Mouse (Mus musculus) liver, embryonic 15.5 days (tissue): ENCODE results near the gene Apba1. TPM values are rescaled to one million over a fixed set of nuclear protein-coding genes. Genes with fewer than 3 reads are reported as not detected.

Source experiments
- ATAC-seq: fragments of 200-750 bp; cut with Nextera tagmentation; 2 replicates; pipeline ENCODE4 v1.8.0; 2017; ENCODE audit warnings: moderate number of reproducible peaks, mild to moderate bottlenecking, moderate library complexity; ENCODE audit not compliant: insufficient read depth
- H3K27ac ChIP-seq: fragments of 300-500 bp; sonication (generic); replicated peaks from 2 replicates; pipeline ENCODE4 v1.5.1; 2015; ENCODE audit warnings: mild to moderate bottlenecking, inconsistent platforms
- H3K27me3 ChIP-seq: fragments of 300-500 bp; sonication (generic); 2 replicates; pipeline ENCODE4 v1.6.1; 2015; ENCODE audit warnings: mild to moderate bottlenecking, inconsistent platforms
- H3K36me3 ChIP-seq: fragments of 300-500 bp; sonication (generic); replicated peaks from 2 replicates; pipeline ENCODE4 v1.6.1; 2015; ENCODE audit warnings: moderate library complexity, mild to moderate bottlenecking, inconsistent platforms
- H3K4me1 ChIP-seq: fragments of 300-500 bp; sonication (generic); replicated peaks from 2 replicates; pipeline ENCODE4 v1.6.1; 2015; ENCODE audit warnings: inconsistent platforms
- H3K4me2 ChIP-seq: fragments of 300-500 bp; sonication (generic); 2 replicates; pipeline ENCODE4 v1.6.1; 2015; ENCODE audit warnings: moderate library complexity, mild to moderate bottlenecking, inconsistent platforms
- H3K4me3 ChIP-seq: fragments of 300-500 bp; sonication (generic); replicated peaks from 2 replicates; pipeline ENCODE4 v1.5.1; 2015; ENCODE audit warnings: mild to moderate bottlenecking, inconsistent platforms
- H3K9ac ChIP-seq: fragments of 300-500 bp; sonication (generic); 2 replicates; pipeline ENCODE4 v1.6.1; 2015; ENCODE audit warnings: moderate library complexity, mild to moderate bottlenecking, inconsistent platforms
- H3K9me3 ChIP-seq: fragments of 300-500 bp; sonication (generic); replicated peaks from 2 replicates; pipeline ENCODE4 v1.6.1; 2016; ENCODE audit warnings: inconsistent platforms
- WGBS: fragments of 180-500 bp; shearing (Covaris S2); methylation state at CpG from one replicate; pipeline ENCODE4 v1.1.7; 2015; ENCODE audit warnings: mixed read lengths; ENCODE audit not compliant: insufficient replicate concordance; 5-methylcytosine and 5-hydroxymethylcytosine counted together
- polyA plus RNA-seq: library from polyadenylated mRNA; unstranded; fragments of >200 nt; fragmentation: Nextera tagmentation; extraction: Ambion mirVana; gene quantifications from 2 replicates; pipeline ENCODE4 v1.2.1, GENCODE M21; 2015

Apba1 gene
- 0.06 and 0.07 TPM in 2 replicates for polyA plus RNA-seq

DNA sequence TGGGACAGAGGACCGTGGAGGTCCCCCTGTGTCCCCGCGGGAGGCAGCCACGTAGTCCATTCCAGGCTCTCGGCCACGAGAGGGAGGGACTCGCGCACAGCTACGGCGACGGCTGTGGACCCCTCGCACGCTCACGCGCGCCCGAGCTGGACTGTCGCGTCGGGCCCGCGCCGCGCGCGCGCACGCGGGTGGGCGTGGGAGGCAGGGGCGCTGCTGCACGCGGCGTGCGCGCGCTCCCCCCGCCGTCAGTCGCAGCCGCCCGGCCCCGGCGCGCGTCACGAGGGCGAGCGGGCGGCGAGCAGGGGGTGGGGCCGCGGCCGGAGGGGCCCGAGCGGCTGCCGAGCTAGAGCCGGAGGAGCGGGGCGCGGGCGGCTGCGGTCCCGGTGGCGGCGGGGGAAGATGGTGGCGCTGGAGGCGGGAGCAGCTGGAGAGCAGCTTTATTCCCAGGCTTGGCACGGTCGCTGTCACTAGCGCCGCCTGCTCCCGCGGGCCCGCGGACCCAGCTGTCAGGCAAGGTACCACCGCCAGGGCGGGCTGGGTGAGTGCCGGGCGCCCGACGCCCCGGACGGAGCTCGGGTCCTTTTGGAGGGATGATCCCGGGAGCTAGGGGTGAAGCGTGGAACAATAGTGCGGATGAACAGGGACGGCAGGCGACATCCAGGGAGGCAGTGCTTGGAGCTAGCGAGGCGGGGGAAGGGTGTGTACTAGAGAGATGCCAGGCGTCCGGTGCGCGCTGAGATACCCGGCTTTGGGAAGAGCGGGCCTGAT, at the start of gene Apba1:
TSS of gene Apba1 (plus strand) at position 334 of the 768 bp plus-strand sequence.
- under 1% methylated on average over 83 of the region's 98 CpGs for WGBS
- no peaks in the 10 kb centered on the region for H3K36me3 ChIP-seq
- H3K9ac ChIP-seq = peak within 1 kb of the TSS; percentile 51
- H3K27ac ChIP-seq = no peak within 1 kb of the TSS
- peaks cover 9% of the 10 kb centered on the region for H3K4me1 ChIP-seq
- H3K9me3 ChIP-seq = no peaks in the 10 kb centered on the region
- ATAC-seq = peak; percentile 74
- peak within 1 kb of the TSS; percentile 85 for H3K4me2 ChIP-seq
- H3K27me3 ChIP-seq = peaks cover 54% of the 10 kb centered on the region
- peak within 1 kb of the TSS; percentile 62 for H3K4me3 ChIP-seq

DNA sequence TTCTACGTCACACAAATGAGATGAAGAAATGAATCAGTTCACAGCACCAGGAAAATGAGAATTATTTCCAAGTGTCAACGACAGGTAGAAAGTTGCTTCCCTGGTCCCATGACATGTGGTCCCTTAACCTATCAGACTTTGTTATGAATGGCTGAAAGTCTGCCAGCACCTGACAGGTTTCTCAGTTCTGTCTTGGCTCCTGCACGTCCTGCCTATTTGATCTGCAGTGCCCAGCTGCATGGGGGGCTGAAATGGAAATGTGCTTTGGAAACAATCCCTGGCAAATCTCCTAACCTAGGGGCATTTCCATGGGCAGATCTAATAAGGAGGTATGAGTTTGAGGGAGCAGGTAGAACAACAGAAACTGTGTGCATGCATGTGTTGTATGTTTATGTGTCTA, 12.2 kb upstream of the Apba1 start:
- WGBS = 49% methylated on average over 3 of the region's 3 CpGs
- no peaks in the 10 kb centered on the region for H3K9me3 ChIP-seq
- no peak overlapping the region for H3K27ac ChIP-seq
- no peak overlapping the region for H3K4me3 ChIP-seq
- H3K9ac ChIP-seq = no peak overlapping the region
- H3K4me2 ChIP-seq = no peak overlapping the region
- H3K36me3 ChIP-seq = no peaks in the 10 kb centered on the region
- ATAC-seq = no peak
- no peaks in the 10 kb centered on the region for H3K4me1 ChIP-seq
- H3K27me3 ChIP-seq = no peaks in the 10 kb centered on the region

DNA sequence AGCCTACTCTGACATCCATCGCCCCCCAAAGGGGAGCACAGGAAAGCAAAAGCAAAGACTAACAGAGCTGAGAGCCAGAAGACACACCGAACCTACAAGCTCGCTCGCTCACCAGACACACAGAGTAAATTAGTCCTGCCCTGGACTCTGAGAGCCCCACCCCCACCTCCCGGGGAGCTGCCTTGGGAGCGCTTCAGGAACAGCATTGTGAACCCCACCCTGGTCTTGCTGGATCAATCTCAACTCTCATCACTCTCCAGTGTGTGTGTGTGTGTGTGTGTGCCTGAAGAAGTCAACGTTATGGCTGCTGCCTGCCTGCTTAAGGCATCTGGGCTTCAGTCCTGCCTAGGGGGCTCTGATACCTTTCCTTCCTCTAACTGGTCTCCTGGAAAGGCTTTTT, 1.7 kb upstream of the Apba1 start:
- no peaks in the 10 kb centered on the region for H3K9me3 ChIP-seq
- no peak overlapping the region for H3K9ac ChIP-seq
- H3K4me3 ChIP-seq = no peak overlapping the region
- 12% methylated on average over 7 of the region's 7 CpGs for WGBS
- no peak for ATAC-seq
- no peak overlapping the region for H3K27ac ChIP-seq
- H3K4me2 ChIP-seq = no peak overlapping the region
- H3K27me3 ChIP-seq = peaks cover 48% of the 10 kb centered on the region
- H3K36me3 ChIP-seq = no peaks in the 10 kb centered on the region
- peaks cover 9% of the 10 kb centered on the region for H3K4me1 ChIP-seq

DNA sequence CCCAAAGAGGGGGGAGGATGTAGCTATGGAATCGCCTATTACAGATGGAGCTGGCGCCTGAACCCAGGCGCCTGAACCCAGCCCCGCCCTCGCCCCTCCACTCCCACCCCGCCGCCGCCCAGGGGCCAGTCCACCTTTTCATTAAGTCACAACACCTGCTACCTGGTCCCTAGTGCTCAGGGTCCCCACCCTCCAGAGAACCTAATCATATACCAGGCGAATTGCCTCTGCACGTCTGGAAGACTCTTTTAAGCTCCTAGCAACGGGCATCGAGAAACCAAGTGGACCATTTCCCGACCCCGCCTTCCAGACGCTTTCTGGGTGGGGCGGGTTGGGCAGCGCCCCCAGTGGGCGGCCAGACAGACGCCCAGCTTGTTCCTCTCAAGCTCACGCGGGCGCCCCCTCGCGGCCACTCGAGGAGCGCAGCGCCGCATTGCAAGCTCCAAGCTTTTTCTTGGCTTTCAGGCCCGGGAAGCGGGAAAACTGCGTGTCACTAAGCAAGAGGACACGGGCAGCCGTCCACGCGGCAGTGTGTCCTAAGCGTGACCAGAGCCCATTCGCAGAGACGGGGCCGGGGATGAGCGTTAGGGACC, 630 bp upstream of the Apba1 start:
- H3K9me3 ChIP-seq = no peaks in the 10 kb centered on the region
- no peaks in the 10 kb centered on the region for H3K36me3 ChIP-seq
- peak overlapping the region; percentile 85 for H3K4me2 ChIP-seq
- H3K4me1 ChIP-seq = peaks cover 9% of the 10 kb centered on the region
- peak overlapping the region; percentile 51 for H3K9ac ChIP-seq
- H3K27me3 ChIP-seq = peaks cover 51% of the 10 kb centered on the region
- peak overlapping the region; percentile 62 for H3K4me3 ChIP-seq
- no peak overlapping the region for H3K27ac ChIP-seq
- under 1% methylated on average over 40 of the region's 40 CpGs for WGBS
- ATAC-seq = peak; percentile 62; the same call in 1 of the 2 replicates

DNA sequence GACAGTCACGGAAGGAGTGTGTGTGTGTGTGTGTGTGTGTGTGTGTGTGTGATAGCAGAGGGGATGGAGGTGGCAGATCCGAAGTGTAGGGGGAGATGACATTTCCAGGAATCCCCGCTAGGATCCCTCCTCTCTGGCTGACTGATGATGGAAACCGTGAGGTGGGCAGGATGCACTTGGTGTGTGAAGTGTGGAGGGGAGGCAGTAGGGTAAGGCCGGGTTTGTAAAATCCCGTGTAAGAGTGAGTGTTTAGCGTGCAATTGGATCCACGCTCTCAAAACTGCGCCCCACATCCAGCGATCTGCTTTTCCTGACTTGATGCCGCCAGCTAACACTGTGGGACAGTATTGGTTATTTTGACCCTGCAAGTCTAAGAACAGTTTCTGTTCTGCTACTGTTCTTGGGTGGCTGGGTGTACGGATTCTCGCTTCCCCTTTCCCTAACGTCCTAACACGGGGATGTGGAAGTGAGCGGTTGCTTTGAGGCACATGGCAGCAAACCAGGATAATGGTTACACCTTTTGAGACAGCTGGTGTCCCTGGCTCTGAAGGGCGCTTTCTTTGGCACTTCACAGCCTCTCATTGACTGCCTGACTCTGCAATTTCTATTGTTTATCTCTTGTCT, 747 bp downstream of the Apba1 start:
- H3K4me3 ChIP-seq = peak overlapping the region; percentile 62
- ATAC-seq = no peak
- H3K36me3 ChIP-seq = no peaks in the 10 kb centered on the region
- H3K27ac ChIP-seq = no peak overlapping the region
- 3% methylated on average over 17 of the region's 17 CpGs for WGBS
- no peak overlapping the region for H3K9ac ChIP-seq
- peak overlapping the region; percentile 85 for H3K4me2 ChIP-seq
- peaks cover 54% of the 10 kb centered on the region for H3K27me3 ChIP-seq
- peaks cover 9% of the 10 kb centered on the region for H3K4me1 ChIP-seq
- no peaks in the 10 kb centered on the region for H3K9me3 ChIP-seq

- H3K27me3 ChIP-seq = peaks cover 37% of the 10 kb centered on the region
- H3K4me2 ChIP-seq = no peak overlapping the region
- no peaks in the 10 kb centered on the region for H3K9me3 ChIP-seq
- H3K9ac ChIP-seq = no peak overlapping the region
- 0 out of 2 replicates have a peak, but pooled peaks cover 5% of the 10 kb centered on the region for H3K4me1 ChIP-seq
- WGBS = 71% methylated on average over 6 of the region's 6 CpGs
- no peak overlapping the region for H3K4me3 ChIP-seq
- no peaks in the 10 kb centered on the region for H3K36me3 ChIP-seq
- H3K27ac ChIP-seq = no peak overlapping the region
- no peak for ATAC-seq
Measured at GRCm38 (mm10) chr19:23763371-23763770, 4.7 kb downstream of the Apba1 start.

GRCm38 (mm10) chr19:23764051-23764450, 5.4 kb downstream of the Apba1 start:
- Histone ChIP-seq H3K36me3 (no peaks in the 10 kb centered on the region), H3K9ac (no peak overlapping the region), H3K27ac (no peak overlapping the region), H3K4me3 (no peak overlapping the region), H3K27me3 (peaks cover 30% of the 10 kb centered on the region), H3K4me1 (0 out of 2 replicates have a peak, but pooled peaks cover 5% of the 10 kb centered on the region), H3K9me3 (no peaks in the 10 kb centered on the region), H3K4me2 (no peak overlapping the region)
- WGBS = 55% methylated on average over 2 of the region's 2 CpGs
- no peak for ATAC-seq

DNA sequence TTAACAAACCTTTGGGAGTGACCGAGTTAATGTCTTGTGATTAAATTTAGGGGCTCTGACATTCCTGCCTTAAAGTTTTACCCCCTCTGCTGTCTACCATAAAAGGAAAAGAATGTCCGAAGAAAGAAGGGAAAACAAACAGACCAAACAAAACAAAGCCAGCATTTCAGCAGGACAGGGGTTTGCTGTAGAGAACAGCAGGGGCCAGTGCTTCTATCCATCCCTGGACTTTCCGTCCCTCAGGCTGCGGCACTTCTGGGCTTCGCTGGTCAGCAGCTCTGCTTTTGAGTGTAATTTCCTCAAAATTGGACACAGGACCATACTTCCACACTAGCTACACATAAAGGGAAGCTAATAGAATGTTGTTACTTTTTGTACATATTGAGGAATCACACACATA, 10.2 kb downstream of the Apba1 start:
- 55% methylated on average over 5 of the region's 5 CpGs for WGBS
- Histone ChIP-seq H3K27ac (no peak overlapping the region), H3K4me2 (no peak overlapping the region), H3K4me3 (no peak overlapping the region), H3K9me3 (no peaks in the 10 kb centered on the region), H3K4me1 (no peaks in the 10 kb centered on the region), H3K9ac (no peak overlapping the region), H3K36me3 (no peaks in the 10 kb centered on the region), H3K27me3 (no peaks in the 10 kb centered on the region)
- ATAC-seq = no peak

DNA sequence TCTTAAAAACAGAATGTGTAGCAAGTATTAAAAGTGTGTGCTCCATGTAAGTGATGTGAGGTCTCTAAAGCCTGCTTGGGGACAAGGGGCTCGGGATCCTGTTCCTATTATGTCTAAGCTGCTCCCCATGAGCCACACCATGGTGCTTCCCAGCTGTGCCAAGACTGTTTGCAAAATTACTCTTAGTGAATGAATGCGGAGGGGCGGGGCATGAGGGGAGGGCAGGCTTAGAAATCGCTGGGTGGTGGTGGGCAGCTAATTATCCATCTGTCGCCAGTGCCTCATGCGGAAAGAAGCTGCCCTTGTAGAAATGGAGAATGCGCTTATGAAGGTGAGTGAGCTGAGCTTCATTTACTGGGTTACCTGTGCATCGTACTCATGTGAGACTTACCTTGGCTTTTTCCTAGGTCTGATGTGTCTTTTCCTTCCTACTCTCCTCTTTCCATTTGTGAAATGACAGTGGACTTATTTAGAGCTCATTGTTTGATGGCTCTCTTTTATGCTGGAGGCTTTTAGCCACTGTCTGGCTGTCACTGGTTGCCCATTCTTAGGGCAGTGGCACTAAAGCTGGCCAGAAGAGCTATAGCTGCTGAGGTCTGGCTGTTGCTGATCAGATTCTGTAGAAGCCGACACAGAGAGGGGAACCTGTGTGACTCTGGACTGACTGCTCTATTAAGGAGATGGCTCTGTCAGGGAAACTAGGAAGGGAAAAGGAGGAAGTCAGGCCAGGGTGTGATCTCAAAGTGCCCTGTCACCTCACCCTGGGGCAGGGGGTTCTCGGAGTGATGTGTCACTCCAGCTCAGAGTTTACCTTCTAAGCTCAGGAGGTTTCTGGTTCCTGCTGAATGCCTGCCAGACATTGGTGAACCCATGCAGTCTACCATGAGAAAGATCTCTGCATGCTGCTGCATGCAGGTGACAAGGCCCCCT, 12.1 kb downstream of the Apba1 start:
- ATAC-seq = no peak
- 55% methylated on average over 10 of the region's 10 CpGs for WGBS

DNA sequence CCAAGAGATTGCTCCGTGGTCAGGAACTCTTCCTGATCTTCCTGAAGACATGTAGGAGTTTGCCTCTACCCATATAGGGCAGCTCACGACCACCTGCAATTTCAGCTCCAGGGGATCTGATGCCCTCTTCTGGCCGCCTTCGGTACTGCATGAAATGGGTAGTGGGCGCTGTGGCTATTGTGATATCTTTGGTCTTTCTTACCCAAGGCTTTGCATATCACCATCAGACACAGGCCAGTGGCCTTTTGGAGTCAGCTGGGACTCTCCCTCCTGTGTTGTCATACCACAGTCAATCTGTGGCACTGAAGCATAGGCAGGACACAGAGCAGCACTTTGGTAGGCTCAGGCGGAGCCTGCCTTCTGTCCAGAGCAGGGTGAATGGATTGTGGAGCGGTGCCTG, 13.3 kb downstream of the Apba1 start:
- H3K4me3 ChIP-seq = no peak overlapping the region
- H3K4me2 ChIP-seq = no peak overlapping the region
- H3K27me3 ChIP-seq = no peaks in the 10 kb centered on the region
- ATAC-seq = no peak
- no peak overlapping the region for H3K9ac ChIP-seq
- H3K4me1 ChIP-seq = no peaks in the 10 kb centered on the region
- 50% methylated on average over 7 of the region's 7 CpGs for WGBS
- H3K36me3 ChIP-seq = no peaks in the 10 kb centered on the region
- H3K27ac ChIP-seq = no peak overlapping the region
- no peaks in the 10 kb centered on the region for H3K9me3 ChIP-seq

More for the DNA sequence above, 12.1 kb downstream of the Apba1 start:
- H3K27me3 ChIP-seq = no peaks in the 10 kb centered on the region
- H3K4me3 ChIP-seq = no peak overlapping the region
- no peak overlapping the region for H3K27ac ChIP-seq
- no peaks in the 10 kb centered on the region for H3K4me1 ChIP-seq
- H3K4me2 ChIP-seq = no peak overlapping the region
- H3K9ac ChIP-seq = no peak overlapping the region
- no peaks in the 10 kb centered on the region for H3K36me3 ChIP-seq
- no peaks in the 10 kb centered on the region for H3K9me3 ChIP-seq
